Mouse (Mus musculus): ENCODE data around the gene Nuak2. TPM values are rescaled to one million over a fixed set of nuclear protein-coding genes. Genes with fewer than 3 reads are reported as not detected.

Nuak2 gene
- polyA plus RNA-seq, 1 experiment: 99.9 TPM

GRCm38 (mm10) chr1:132364388-132364787 lies 48.5 kb downstream of the Nuak2 start:
- H3K27me3 ChIP-seq (ENCODE audit: control insufficient read depth, insufficient read depth, low read length): 0 out of 2 replicates have a peak, but pooled peaks cover 2% of the 10 kb centered on the region
- no peak overlapping the region for H3K27ac ChIP-seq (ENCODE audit: insufficient read depth, low read depth, low read length)
- no peaks in the 10 kb centered on the region for H3K4me1 ChIP-seq (ENCODE audit: control insufficient read depth, insufficient read depth, insufficient read length, low read length)
- WGBS: 89% methylated on average over 3 of the region's 3 CpGs
- H3K4me3 ChIP-seq (ENCODE audit: low read depth, low read length): no peak overlapping the region
- H3K36me3 ChIP-seq (ENCODE audit: control insufficient read depth, insufficient read depth, low read length): no peaks in the 10 kb centered on the region
- TF ChIP-seq CTCF (IDR thresholded peaks at IDR 0.05; ENCODE audit: extremely low read depth, insufficient read length, insufficient replicate concordance, low read depth, low read length) (no peak), POLR2A (IDR thresholded peaks at IDR 0.05; ENCODE audit: low read depth, low read length) (no peak)

DNA sequence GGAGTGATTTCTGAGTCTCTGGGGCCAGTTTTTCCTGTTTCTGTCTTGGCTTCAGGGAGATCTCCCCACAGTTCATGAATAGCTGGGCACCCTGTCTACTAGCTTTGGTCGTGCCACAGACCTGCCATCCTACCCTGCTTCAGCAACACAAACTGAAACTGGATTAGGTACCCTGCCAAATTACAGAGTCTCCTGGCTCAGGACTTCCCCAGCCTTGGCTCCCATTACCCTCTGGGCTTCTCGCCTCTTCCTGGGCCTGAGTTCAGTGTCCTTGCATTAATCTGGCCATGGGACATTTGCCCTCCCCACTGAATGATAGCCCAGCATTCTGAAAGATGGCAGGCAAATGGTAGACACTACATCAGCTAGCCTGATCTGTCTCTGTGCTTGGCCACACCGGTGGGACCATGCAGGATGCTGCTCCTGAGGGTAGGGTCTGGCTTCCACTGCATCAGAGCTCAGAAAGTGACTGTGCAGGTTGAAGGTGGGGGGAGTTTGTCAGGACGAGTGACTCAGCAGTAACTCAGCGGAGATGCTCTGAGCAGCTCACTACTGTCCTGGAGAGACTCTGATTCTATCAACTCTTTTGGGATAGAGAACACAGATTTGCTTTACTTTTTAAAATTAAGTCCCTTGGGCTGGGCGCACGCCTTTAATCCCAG lies 49.1 kb downstream of the Nuak2 start:
- 0 out of 2 replicates have a peak, but pooled peaks cover 2% of the 10 kb centered on the region for H3K27me3 ChIP-seq (ENCODE audit: control insufficient read depth, insufficient read depth, low read length)
- TF ChIP-seq POLR2A (IDR thresholded peaks at IDR 0.05; ENCODE audit: low read depth, low read length): no peak
- no peak for TF ChIP-seq CTCF (IDR thresholded peaks at IDR 0.05; ENCODE audit: extremely low read depth, insufficient read length, insufficient replicate concordance, low read depth, low read length)
- no peak overlapping the region for H3K27ac ChIP-seq (ENCODE audit: insufficient read depth, low read depth, low read length)
- WGBS: 77% methylated on average over 7 of the region's 7 CpGs
- no peaks in the 10 kb centered on the region for H3K36me3 ChIP-seq (ENCODE audit: control insufficient read depth, insufficient read depth, low read length)
- H3K4me3 ChIP-seq (ENCODE audit: low read depth, low read length): no peak overlapping the region
- no peaks in the 10 kb centered on the region for H3K4me1 ChIP-seq (ENCODE audit: control insufficient read depth, insufficient read depth, insufficient read length, low read length)

DNA sequence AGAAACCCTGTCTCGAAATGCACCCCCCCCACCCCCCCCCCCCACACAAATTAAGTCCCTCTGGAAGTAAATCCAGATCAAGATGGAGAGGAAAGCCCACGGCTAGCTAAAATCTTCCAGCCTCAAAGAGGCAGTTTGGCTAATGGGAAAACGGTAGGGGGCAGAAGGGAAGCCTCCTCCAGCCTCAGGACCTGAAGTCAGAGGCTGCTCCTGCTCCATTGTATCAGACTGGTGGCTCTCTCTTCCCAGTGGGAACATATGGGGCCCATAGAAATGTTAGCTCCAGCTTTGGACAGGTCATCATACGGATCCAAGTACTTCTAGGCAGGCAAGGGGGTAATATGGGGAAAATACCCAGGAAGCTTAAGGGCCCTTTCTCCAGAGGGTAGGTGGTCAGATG lies 49.7 kb downstream of the Nuak2 start:
- 61% methylated on average over 4 of the region's 4 CpGs for WGBS
- H3K27ac ChIP-seq (ENCODE audit: insufficient read depth, low read depth, low read length): no peak overlapping the region
- no peaks in the 10 kb centered on the region; the same call in 1 of the 2 replicates for H3K4me1 ChIP-seq (ENCODE audit: control insufficient read depth, insufficient read depth, insufficient read length, low read length)
- no peak overlapping the region for H3K4me3 ChIP-seq (ENCODE audit: low read depth, low read length)
- TF ChIP-seq POLR2A (IDR thresholded peaks at IDR 0.05; ENCODE audit: low read depth, low read length) (no peak), CTCF (IDR thresholded peaks at IDR 0.05; ENCODE audit: extremely low read depth, insufficient read length, insufficient replicate concordance, low read depth, low read length) (no peak)
- 0 out of 2 replicates have a peak, but pooled peaks cover 2% of the 10 kb centered on the region for H3K27me3 ChIP-seq (ENCODE audit: control insufficient read depth, insufficient read depth, low read length)
- H3K36me3 ChIP-seq (ENCODE audit: control insufficient read depth, insufficient read depth, low read length): no peaks in the 10 kb centered on the region

DNA sequence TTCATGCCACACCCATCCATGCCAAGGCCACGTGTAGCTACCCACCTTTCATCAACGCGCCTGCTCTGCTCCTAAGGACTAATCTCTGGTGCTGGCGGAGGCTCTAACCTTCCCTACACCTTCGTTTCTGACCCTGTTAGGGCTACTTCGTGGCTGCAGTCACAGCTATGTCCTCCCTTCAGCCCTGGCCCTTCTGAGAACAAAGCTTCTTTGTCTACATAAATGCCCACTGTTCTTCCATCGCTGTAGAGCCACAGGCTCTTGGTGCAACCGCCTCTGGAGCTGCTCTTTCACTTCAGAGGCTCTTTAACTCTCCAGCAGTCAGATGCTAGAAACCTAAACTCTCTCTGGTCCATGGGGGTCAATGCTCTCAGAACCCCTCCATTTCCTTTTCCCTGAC lies 50.3 kb downstream of the Nuak2 start:
- TF ChIP-seq CTCF (IDR thresholded peaks at IDR 0.05; ENCODE audit: extremely low read depth, insufficient read length, insufficient replicate concordance, low read depth, low read length): no peak
- TF ChIP-seq POLR2A (IDR thresholded peaks at IDR 0.05; ENCODE audit: low read depth, low read length): no peak
- 68% methylated on average over 8 of the region's 8 CpGs for WGBS
- H3K27ac ChIP-seq (ENCODE audit: insufficient read depth, low read depth, low read length): no peak overlapping the region
- no peaks in the 10 kb centered on the region for H3K36me3 ChIP-seq (ENCODE audit: control insufficient read depth, insufficient read depth, low read length)
- H3K4me1 ChIP-seq (ENCODE audit: control insufficient read depth, insufficient read depth, insufficient read length, low read length): peaks cover 2% of the 10 kb centered on the region; the same call in 1 of the 2 replicates
- no peak overlapping the region for H3K4me3 ChIP-seq (ENCODE audit: low read depth, low read length)
- H3K27me3 ChIP-seq (ENCODE audit: control insufficient read depth, insufficient read depth, low read length): 0 out of 2 replicates have a peak, but pooled peaks cover 2% of the 10 kb centered on the region

GRCm38 (mm10) chr1:132366937-132367336 lies 51.0 kb downstream of the Nuak2 start:
- Histone ChIP-seq H3K4me1 (ENCODE audit: control insufficient read depth, insufficient read depth, insufficient read length, low read length) (peaks cover 2% of the 10 kb centered on the region; the same call in 1 of the 2 replicates), H3K27me3 (ENCODE audit: control insufficient read depth, insufficient read depth, low read length) (0 out of 2 replicates have a peak, but pooled peaks cover 2% of the 10 kb centered on the region), H3K27ac (ENCODE audit: insufficient read depth, low read depth, low read length) (no peak overlapping the region), H3K36me3 (ENCODE audit: control insufficient read depth, insufficient read depth, low read length) (no peaks in the 10 kb centered on the region), H3K4me3 (ENCODE audit: low read depth, low read length) (no peak overlapping the region)
- 72% methylated on average over 6 of the region's 6 CpGs for WGBS
- TF ChIP-seq POLR2A (IDR thresholded peaks at IDR 0.05; ENCODE audit: low read depth, low read length) (no peak), CTCF (IDR thresholded peaks at IDR 0.05; ENCODE audit: extremely low read depth, insufficient read length, insufficient replicate concordance, low read depth, low read length) (no peak)

DNA sequence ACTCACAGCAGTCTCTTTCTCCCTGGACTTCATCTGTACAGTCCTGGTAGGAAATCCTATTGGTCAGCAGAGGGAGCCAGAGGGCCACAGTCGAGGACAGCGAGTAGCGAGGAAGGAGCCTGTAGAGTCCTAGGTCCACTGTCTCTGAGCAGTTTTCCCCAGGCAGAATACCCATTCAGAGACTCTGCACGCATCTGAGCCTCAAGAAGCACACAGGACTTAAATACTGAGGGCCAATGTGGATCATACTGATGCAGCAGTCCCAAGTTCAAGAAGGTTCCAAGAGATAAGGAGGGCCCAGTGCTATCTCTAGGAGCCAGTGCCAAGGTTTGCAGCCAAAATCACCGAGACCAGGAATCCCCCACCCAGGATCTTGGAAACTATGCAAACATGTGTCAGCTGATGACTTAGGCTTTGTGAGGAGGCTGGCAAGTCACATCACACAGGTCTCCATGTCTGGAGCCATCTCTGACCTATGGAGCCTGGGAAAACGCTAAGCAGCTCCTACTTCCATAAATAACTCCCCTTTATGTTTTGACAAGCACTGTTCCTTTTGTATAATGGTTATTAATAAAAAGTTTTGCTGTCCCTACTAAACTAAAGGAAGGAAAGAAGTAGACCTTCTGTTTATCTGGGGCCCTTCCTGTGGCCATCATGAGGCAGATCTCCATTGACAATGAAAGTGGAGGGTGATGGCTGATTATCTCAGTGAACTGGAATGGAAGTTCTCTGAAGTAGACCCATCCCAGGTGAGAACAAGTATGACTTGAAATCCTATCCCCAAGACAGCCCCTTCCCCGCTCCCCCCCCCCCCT lies 52.0 kb downstream of the Nuak2 start:
- Histone ChIP-seq H3K4me1 (ENCODE audit: control insufficient read depth, insufficient read depth, insufficient read length, low read length) (peaks cover 2% of the 10 kb centered on the region; the same call in 1 of the 2 replicates), H3K4me3 (ENCODE audit: low read depth, low read length) (no peak overlapping the region), H3K27me3 (ENCODE audit: control insufficient read depth, insufficient read depth, low read length) (0 out of 2 replicates have a peak, but pooled peaks cover 2% of the 10 kb centered on the region), H3K27ac (ENCODE audit: insufficient read depth, low read depth, low read length) (no peak overlapping the region), H3K36me3 (ENCODE audit: control insufficient read depth, insufficient read depth, low read length) (no peaks in the 10 kb centered on the region)
- peak; percentile 80 for TF ChIP-seq CTCF (IDR thresholded peaks at IDR 0.05; ENCODE audit: extremely low read depth, insufficient read length, insufficient replicate concordance, low read depth, low read length)
- no peak for TF ChIP-seq POLR2A (IDR thresholded peaks at IDR 0.05; ENCODE audit: low read depth, low read length)
- WGBS: 25% methylated on average over 7 of the region's 7 CpGs
